Mouse (Mus musculus): ENCODE measurements around the gene Zfp933. TPM values are rescaled to one million over a fixed set of nuclear protein-coding genes. Genes with fewer than 3 reads are reported as not detected.
A peak's percentile ranks its signal among the peaks of the same experiment; 100 is the strongest.
"Not testable (repeated sequence)": the region's sequence is repeated elsewhere in the genome, so short reads cannot be mapped to it uniquely, and the experiment has no call there.

Gene Zfp933
- polyA plus RNA-seq, 1 experiment from 2014 or later: 5.4 TPM

- H3K9me3 ChIP-seq (replicated peaks): not testable (repeated sequence)
- WGBS: 96% methylated on average over 22 of the region's 26 CpGs
These were observed 8.9 kb downstream of the Zfp933 start for GRCm38 (mm10) chr4:147839282-147839681.

GRCm38 (mm10) chr4:147824389-147824788 lies 23.8 kb downstream of the Zfp933 start:
- Histone ChIP-seq H3K4me3 (no peak overlapping the region), H3K27ac (no peak overlapping the region), H3K4me1 (no peaks in the 10 kb centered on the region), H3K36me3 (peaks cover 58% of the 10 kb centered on the region), H3K9me3 (replicated peaks) (peaks cover 24% of the 10 kb centered on the region), H3K27me3 (ENCODE audit: low read depth, poor library complexity, severe bottlenecking) (no peaks in the 10 kb centered on the region)
- WGBS: 88% methylated on average over 4 of the region's 4 CpGs
- DNase-seq (ENCODE audit: low spot score): no peak

More at GRCm38 (mm10) chr4:147839282-147839681, 8.9 kb downstream of the Zfp933 start:
- DNase-seq (ENCODE audit: low spot score); H3K4me3 ChIP-seq; H3K4me1 ChIP-seq; H3K27me3 ChIP-seq (ENCODE audit: low read depth, poor library complexity, severe bottlenecking); H3K27ac ChIP-seq: not testable (repeated sequence)
- H3K36me3 ChIP-seq: peaks cover 38% of the 10 kb centered on the region

GRCm38 (mm10) chr4:147821414-147821813 lies 26.8 kb downstream of the Zfp933 start:
- DNase-seq (ENCODE audit: low spot score); H3K27me3 ChIP-seq (ENCODE audit: low read depth, poor library complexity, severe bottlenecking); H3K4me3 ChIP-seq; H3K27ac ChIP-seq; H3K4me1 ChIP-seq: not testable (repeated sequence)
- Histone ChIP-seq H3K9me3 (replicated peaks) (peaks cover 16% of the 10 kb centered on the region), H3K36me3 (peaks cover 29% of the 10 kb centered on the region)
- WGBS: 87% methylated on average over 3 of the region's 3 CpGs

- H3K36me3 ChIP-seq: peaks cover 11% of the 10 kb centered on the region
- H3K27me3 ChIP-seq (ENCODE audit: low read depth, poor library complexity, severe bottlenecking); DNase-seq (ENCODE audit: low spot score); H3K9me3 ChIP-seq (replicated peaks); H3K27ac ChIP-seq; H3K4me3 ChIP-seq; H3K4me1 ChIP-seq: not testable (repeated sequence)
- 86% methylated on average over 7 of the region's 7 CpGs for WGBS
These were observed 28.5 kb downstream of the Zfp933 start for GRCm38 (mm10) chr4:147819659-147820058.

GRCm38 (mm10) chr4:147814592-147815167 lies 33.5 kb downstream of the Zfp933 start:
- DNase-seq (ENCODE audit: low spot score): no peak
- 84% methylated on average over 2 of the region's 2 CpGs for WGBS
- Histone ChIP-seq H3K9me3 (replicated peaks) (no peaks in the 10 kb centered on the region), H3K27me3 (ENCODE audit: low read depth, poor library complexity, severe bottlenecking) (no peaks in the 10 kb centered on the region), H3K36me3 (no peaks in the 10 kb centered on the region), H3K27ac (no peak overlapping the region), H3K4me3 (no peak overlapping the region), H3K4me1 (no peaks in the 10 kb centered on the region)

GRCm38 (mm10) chr4:147813249-147813765 lies 34.9 kb downstream of the Zfp933 start:
- no peak for DNase-seq (ENCODE audit: low spot score)
- Histone ChIP-seq H3K4me1 (peaks cover 8% of the 10 kb centered on the region), H3K4me3 (no peak overlapping the region), H3K27me3 (ENCODE audit: low read depth, poor library complexity, severe bottlenecking) (no peaks in the 10 kb centered on the region), H3K9me3 (replicated peaks) (no peaks in the 10 kb centered on the region), H3K27ac (no peak overlapping the region), H3K36me3 (no peaks in the 10 kb centered on the region)
- 61% methylated on average over 5 of the region's 5 CpGs for WGBS

GRCm38 (mm10) chr4:147809966-147810304 lies 38.2 kb downstream of the Zfp933 start:
- H3K27ac ChIP-seq; H3K9me3 ChIP-seq (replicated peaks); H3K4me1 ChIP-seq; H3K27me3 ChIP-seq (ENCODE audit: low read depth, poor library complexity, severe bottlenecking); H3K36me3 ChIP-seq; DNase-seq (ENCODE audit: low spot score): not testable (repeated sequence)
- H3K4me3 ChIP-seq: peak overlapping the region; percentile 57
- WGBS: 42% methylated on average over 2 of the region's 2 CpGs

GRCm38 (mm10) chr4:147809292-147809965 lies 38.7 kb downstream of the Zfp933 start, which contains the start of gene Zfp984:
TSS of gene Zfp984 (minus strand) at chr4:147809788.
- not testable (repeated sequence) for H3K27me3 ChIP-seq (ENCODE audit: low read depth, poor library complexity, severe bottlenecking); H3K4me1 ChIP-seq; H3K9me3 ChIP-seq (replicated peaks); H3K36me3 ChIP-seq
- WGBS: 11% methylated on average over 15 of the region's 15 CpGs
- DNase-seq (ENCODE audit: low spot score): peak; percentile 63
- Histone ChIP-seq H3K27ac (peak within 1 kb of the TSS; percentile 76), H3K4me3 (peak within 1 kb of the TSS; percentile 57)

GRCm38 (mm10) chr4:147808483-147808882 lies 39.7 kb downstream of the Zfp933 start:
- peak overlapping the region; percentile 57; the same call in 1 of the 2 replicates for H3K4me3 ChIP-seq
- H3K4me1 ChIP-seq; DNase-seq (ENCODE audit: low spot score); H3K9me3 ChIP-seq (replicated peaks); H3K27me3 ChIP-seq (ENCODE audit: low read depth, poor library complexity, severe bottlenecking); H3K36me3 ChIP-seq; H3K27ac ChIP-seq: not testable (repeated sequence)
- 67% methylated on average over 4 of the region's 4 CpGs for WGBS

- not testable (repeated sequence) for DNase-seq (ENCODE audit: low spot score); H3K9me3 ChIP-seq (replicated peaks); H3K27me3 ChIP-seq (ENCODE audit: low read depth, poor library complexity, severe bottlenecking); H3K27ac ChIP-seq; H3K4me3 ChIP-seq; H3K4me1 ChIP-seq
- peaks cover 23% of the 10 kb centered on the region for H3K36me3 ChIP-seq
- WGBS: 97% methylated on average over 1 of the region's 1 CpGs
These were observed 52.9 kb downstream of the Zfp933 start for GRCm38 (mm10) chr4:147795308-147795707.

GRCm38 (mm10) chr4:147794026-147794665 lies 54.0 kb downstream of the Zfp933 start:
- H3K9me3 ChIP-seq (replicated peaks); H3K4me3 ChIP-seq; H3K4me1 ChIP-seq; H3K27ac ChIP-seq; DNase-seq (ENCODE audit: low spot score); H3K27me3 ChIP-seq (ENCODE audit: low read depth, poor library complexity, severe bottlenecking): not testable (repeated sequence)
- 97% methylated on average over 2 of the region's 3 CpGs for WGBS
- peaks cover 23% of the 10 kb centered on the region for H3K36me3 ChIP-seq

GRCm38 (mm10) chr4:147793390-147793916 lies 54.7 kb downstream of the Zfp933 start:
- H3K27ac ChIP-seq; H3K27me3 ChIP-seq (ENCODE audit: low read depth, poor library complexity, severe bottlenecking); H3K4me3 ChIP-seq; H3K4me1 ChIP-seq; H3K9me3 ChIP-seq (replicated peaks); DNase-seq (ENCODE audit: low spot score): not testable (repeated sequence)
- 70% methylated on average over 2 of the region's 2 CpGs for WGBS
- H3K36me3 ChIP-seq: peaks cover 23% of the 10 kb centered on the region

- H3K27ac ChIP-seq; H3K4me1 ChIP-seq; H3K4me3 ChIP-seq; H3K27me3 ChIP-seq (ENCODE audit: low read depth, poor library complexity, severe bottlenecking); H3K9me3 ChIP-seq (replicated peaks); DNase-seq (ENCODE audit: low spot score): not testable (repeated sequence)
- H3K36me3 ChIP-seq: peaks cover 25% of the 10 kb centered on the region
These were observed 56.4 kb downstream of the Zfp933 start for GRCm38 (mm10) chr4:147791729-147792128.

Data from limb, embryonic 10.5 days (tissue).